20 mouse cellular contexts compared by ENCODE assay signal in genomic region chr2:162776542-162776941, GRCm38 (mm10).
DNase-seq lines count a peak whose midpoint lies in the region; ATAC-seq and TF ChIP-seq lines count a peak whose summit lies in the region.
"Had no signal": no experiment of that assay in that cellular context is flagged by ENCODE, and none has a peak within 500 bp of the region (broad histone marks: within the 10 kb centered on the region; RNA-seq: fewer than 3 reads in every experiment).

No protein-coding gene starts in this region.

- TF ChIP-seq CTCF in forebrain, postnatal 0 days (IDR thresholded peaks at IDR 0.05; ENCODE audit: low read depth), result no peak

- H3K36me3 ChIP-seq in forebrain, postnatal 0 days (ENCODE audit: insufficient read depth), result no peaks in the 10 kb centered on the region
- H3K36me3 ChIP-seq in forebrain, embryonic 10.5 days (replicated peaks), result no peaks in the 10 kb centered on the region
- no peaks in the 10 kb centered on the region for H3K36me3 ChIP-seq in midbrain, embryonic 13.5 days
- H3K36me3 ChIP-seq: heart, embryonic 10.5 days; hindbrain, embryonic 13.5 days; intestine, embryonic 15.5 days; neural tube, embryonic 15.5 days had no signal

- no peak overlapping the region for H3K27ac ChIP-seq in forebrain, postnatal 0 days (ENCODE audit: low read depth, low read length)
- H3K27ac ChIP-seq in forebrain, embryonic 10.5 days, result no peak overlapping the region
- no peak overlapping the region for H3K27ac ChIP-seq in midbrain, embryonic 13.5 days
- H3K27ac ChIP-seq: heart, embryonic 10.5 days; hindbrain, embryonic 13.5 days; intestine, embryonic 15.5 days; neural tube, embryonic 15.5 days had no signal

- no peak overlapping the region for H3K9ac ChIP-seq in forebrain, postnatal 0 days
- H3K9ac ChIP-seq in midbrain, embryonic 13.5 days (replicated peaks), result no peak overlapping the region
- H3K9ac ChIP-seq: hindbrain, embryonic 13.5 days; intestine, embryonic 15.5 days; neural tube, embryonic 15.5 days had no signal

- ATAC-seq in forebrain, postnatal 0 days, result no peak
- no peak for ATAC-seq in midbrain, embryonic 13.5 days
- ATAC-seq: forebrain, embryonic 14.5 days; intestine, embryonic 15.5 days had no signal

- no peak overlapping the region for H3K4me2 ChIP-seq in forebrain, postnatal 0 days (ENCODE audit: low read depth)
- no peak overlapping the region for H3K4me2 ChIP-seq in midbrain, embryonic 13.5 days (replicated peaks)
- H3K4me2 ChIP-seq: hindbrain, embryonic 13.5 days; intestine, embryonic 15.5 days; liver, embryonic 11.5 days; midbrain, embryonic 11.5 days; neural tube, embryonic 15.5 days had no signal

- H3K4me3 ChIP-seq in forebrain, postnatal 0 days (ENCODE audit: low read depth, low read length), result no peak overlapping the region
- H3K4me3 ChIP-seq in forebrain, embryonic 10.5 days, result no peak overlapping the region
- no peak overlapping the region for H3K4me3 ChIP-seq in midbrain, embryonic 13.5 days (replicated peaks)
- H3K4me3 ChIP-seq: heart, embryonic 10.5 days; hindbrain, embryonic 13.5 days; intestine, embryonic 15.5 days; neural tube, embryonic 15.5 days had no signal

- no peaks in the 10 kb centered on the region for H3K27me3 ChIP-seq in forebrain, postnatal 0 days (ENCODE audit: insufficient read depth, low read length)
- H3K27me3 ChIP-seq in forebrain, embryonic 10.5 days (ENCODE audit: poor library complexity, severe bottlenecking), result no peaks in the 10 kb centered on the region
- H3K27me3 ChIP-seq in midbrain, embryonic 13.5 days, result no peaks in the 10 kb centered on the region
- H3K27me3 ChIP-seq: hindbrain, embryonic 13.5 days; intestine, embryonic 15.5 days; neural tube, embryonic 15.5 days had no signal

- H3K4me1 ChIP-seq in forebrain, postnatal 0 days (ENCODE audit: insufficient read depth), result no peaks in the 10 kb centered on the region
- H3K4me1 ChIP-seq in forebrain, embryonic 10.5 days, result no peaks in the 10 kb centered on the region
- no peaks in the 10 kb centered on the region for H3K4me1 ChIP-seq in midbrain, embryonic 13.5 days (replicated peaks)
- H3K4me1 ChIP-seq: heart, embryonic 10.5 days; hindbrain, embryonic 13.5 days; intestine, embryonic 15.5 days; neural tube, embryonic 15.5 days had no signal

- 77% methylated on average over 5 of the region's 5 CpGs for WGBS in forebrain, postnatal 0 days
- WGBS in forebrain, embryonic 10.5 days, result 88% methylated on average over 5 of the region's 5 CpGs
- WGBS in midbrain, embryonic 13.5 days, result 78% methylated on average over 5 of the region's 5 CpGs

- peak; percentile 14 for DNase-seq in forebrain, postnatal 0 days
- DNase-seq in forebrain, embryonic 10.5 days (ENCODE audit: extremely low spot score, low spot score), result no peak
- DNase-seq in layer of hippocampus, adult 18-20 months (ENCODE audit: low spot score in 2 of 2), result peak; percentile 39 to 70
- peak; percentile 25 to 58 for DNase-seq in left cerebral cortex, adult 8-10 months (ENCODE audit: low spot score in 2 of 2)
- peak; percentile 34 for DNase-seq in right cerebral cortex, postnatal 14 days
- no peak for DNase-seq in cerebellum, adult 9-11 months
- no peak for DNase-seq in thymus, adult 18-20 months
- DNase-seq: cerebellum, postnatal 14 days; gastrocnemius, postnatal 25 days; heart, postnatal 14 days; lung, adult 2 months; lung, postnatal 4 days had no signal

- H3K9me3 ChIP-seq in forebrain, postnatal 0 days (ENCODE audit: low read length), result no peaks in the 10 kb centered on the region; the same call in 1 of the 2 replicates
- no peaks in the 10 kb centered on the region for H3K9me3 ChIP-seq in forebrain, embryonic 10.5 days
- H3K9me3 ChIP-seq in midbrain, embryonic 13.5 days, result no peaks in the 10 kb centered on the region
- H3K9me3 ChIP-seq: heart, embryonic 10.5 days; hindbrain, embryonic 13.5 days; intestine, embryonic 15.5 days had no signal

Comparison
In these comparisons a context has a peak if more than half of its experiments do, and no peak if none do; other contexts are left out.
1. DNase-seq: peak in forebrain, postnatal 0 days (single experiment), layer of hippocampus, adult 18-20 months (2 of 2), left cerebral cortex, adult 8-10 months (2 of 2) and right cerebral cortex, postnatal 14 days (single experiment); none in forebrain, embryonic 10.5 days (single experiment), cerebellum, adult 9-11 months (single experiment) and thymus, adult 18-20 months (0 of 2).